Mouse (Mus musculus) c-Kit-positive CD71-positive TER-119-negative erythroid progenitor cells, embryonic 14.5 days (primary cell): ENCODE measurements around the gene Zfp558.
"Not testable (repeated sequence)": the region's sequence is repeated elsewhere in the genome, so short reads cannot be mapped to it uniquely, and the experiment has no call there.

Source experiments
- DNase-seq: peaks from one replicate; pipeline ENCODE4 v3.0.0-alpha.2; 2013; ENCODE audit warnings: low read depth

Gene Zfp558

DNA sequence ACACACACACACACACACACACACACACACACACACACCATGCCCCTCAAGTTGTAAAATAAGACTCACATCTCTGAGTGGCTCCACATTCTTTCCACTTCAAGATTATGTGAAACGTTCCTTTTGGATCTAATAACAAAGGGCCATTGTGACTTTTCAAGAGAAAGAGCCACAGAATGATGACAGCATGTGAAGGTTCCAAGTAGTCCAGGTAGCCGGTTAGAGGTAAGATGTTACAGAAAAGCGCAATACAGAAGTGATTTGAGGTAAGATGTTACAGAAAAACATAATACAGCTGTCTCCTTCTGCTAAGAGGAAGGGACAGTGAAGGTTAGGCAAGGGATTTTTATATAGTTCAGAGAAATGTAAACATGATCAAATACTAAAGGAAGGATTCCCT lies at the start of gene Zfp558, which contains the start of gene Mbd3l1:
Gene Zfp558 (minus strand): TSS at position 101 of the 400 bp plus-strand sequence.
Gene Mbd3l1 (plus strand): TSS at position 192 of the 400 bp plus-strand sequence.
- no peak for DNase-seq

DNA sequence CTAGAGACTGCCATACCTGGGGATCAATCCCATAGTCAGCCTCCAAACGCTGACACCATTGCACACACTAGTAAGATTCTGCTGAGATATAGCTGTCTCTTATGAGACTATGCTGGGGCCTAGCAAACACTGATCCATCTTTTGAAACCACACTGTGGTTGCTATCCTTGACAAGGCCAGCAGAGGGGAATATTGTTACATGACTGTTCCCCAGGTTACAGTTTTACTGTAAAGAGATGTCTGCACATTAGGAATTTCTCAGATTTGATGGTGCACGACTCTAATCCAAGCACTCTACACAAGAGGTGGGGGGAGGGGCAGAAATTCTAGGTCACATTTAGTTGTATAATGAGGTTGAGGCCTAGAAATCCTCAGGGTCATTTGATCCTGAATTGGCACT lies 30.0 kb upstream of the Zfp558 start:
- no peak for DNase-seq

DNA sequence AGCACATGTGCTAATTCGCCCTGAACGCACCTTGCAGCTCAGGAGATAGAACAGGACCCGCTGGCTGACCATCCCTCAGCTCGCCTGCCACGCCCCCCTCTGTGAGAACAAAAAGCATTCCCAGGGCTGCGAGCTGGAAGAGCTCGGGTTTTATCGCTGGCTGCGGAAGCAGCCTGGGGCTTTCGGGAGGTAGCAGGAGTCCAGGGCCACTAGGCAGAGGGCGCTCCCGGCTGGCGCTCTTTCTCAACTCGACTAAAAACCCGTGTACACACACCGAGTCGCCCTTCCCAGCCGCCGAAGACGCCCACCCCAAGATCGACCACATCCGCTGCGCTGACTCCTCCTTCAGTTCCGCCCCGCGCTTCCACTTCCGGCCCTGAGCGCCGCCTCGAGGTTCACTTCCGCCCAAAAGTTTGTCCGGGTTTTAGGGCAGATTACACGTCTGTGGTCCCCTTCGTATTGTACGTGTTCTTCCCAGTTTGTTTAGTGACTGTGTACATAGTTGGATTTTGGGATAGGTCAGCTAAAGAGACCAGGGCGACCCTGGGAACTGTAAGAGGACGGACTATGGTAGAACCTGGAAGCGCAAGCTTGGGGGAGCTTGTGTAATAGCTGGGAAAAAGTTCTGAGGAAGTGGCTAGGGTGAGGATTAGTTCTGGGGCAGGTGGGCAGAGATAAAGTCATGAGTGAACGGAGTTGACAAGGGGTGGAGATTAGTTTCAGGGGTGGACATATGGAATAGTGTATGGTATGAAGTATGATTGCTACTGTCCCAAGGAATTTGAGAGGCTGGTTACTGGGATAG lies 4.5 kb downstream of the Zfp558 start:
- DNase-seq, result peak; percentile 43

DNA sequence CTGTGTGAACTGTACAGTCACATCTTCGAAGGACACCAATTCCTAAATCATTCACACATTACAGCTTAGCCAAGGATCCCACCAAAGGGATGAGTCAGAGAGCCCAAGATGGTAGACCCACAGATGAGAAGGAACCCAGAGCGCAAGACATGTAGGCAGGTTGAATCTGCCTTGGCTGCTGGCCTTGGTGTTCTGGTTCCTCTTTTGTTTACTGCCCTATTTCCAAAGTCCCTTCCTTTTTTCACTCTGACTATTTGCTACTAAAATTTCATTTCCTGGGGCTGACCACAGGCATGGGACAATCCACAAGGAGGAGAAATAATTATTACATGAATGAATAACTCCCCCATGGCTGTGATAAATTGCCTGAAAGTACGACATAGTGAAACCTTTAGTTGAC lies 10.1 kb downstream of the Zfp558 start:
- DNase-seq, result no peak

DNA sequence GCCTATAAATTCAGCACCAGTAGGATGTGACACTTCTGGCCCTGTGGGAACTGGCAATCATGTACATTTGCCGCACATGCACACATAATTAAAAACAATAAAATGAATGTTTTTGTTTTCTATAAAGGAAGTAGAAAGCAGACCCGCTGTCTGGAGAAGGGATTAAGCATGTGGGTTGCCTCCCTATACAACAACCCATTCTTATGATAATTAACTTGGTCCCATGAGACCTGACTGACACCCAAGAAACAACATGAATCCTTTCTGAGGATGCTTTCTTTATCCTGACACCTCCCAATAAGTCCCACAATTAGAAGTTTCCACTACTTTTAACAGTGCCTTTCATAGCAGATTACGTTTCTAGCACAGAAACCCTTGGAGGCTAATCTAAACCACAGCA lies 10.7 kb downstream of the Zfp558 start:
- no peak for DNase-seq

DNA sequence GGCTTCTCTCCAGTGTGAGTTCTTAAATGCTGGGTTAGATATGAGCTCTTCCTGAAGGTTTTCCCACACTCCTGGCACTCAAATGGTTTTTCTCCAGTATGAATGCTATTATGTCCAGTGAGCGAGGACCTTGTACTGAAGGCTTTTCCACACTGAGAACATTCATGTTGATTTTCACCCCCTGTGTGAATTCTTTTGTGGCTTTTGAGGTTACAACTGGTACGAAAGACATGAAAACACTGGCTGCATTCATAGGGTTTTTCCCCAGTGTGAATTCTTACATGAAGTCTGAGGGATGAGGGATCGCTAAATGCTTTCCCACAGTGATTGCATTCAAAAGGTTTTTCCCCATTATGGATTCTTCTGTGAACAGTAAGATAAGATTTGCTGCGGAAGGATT lies 21.5 kb downstream of the Zfp558 start:
- no peak for DNase-seq

DNA sequence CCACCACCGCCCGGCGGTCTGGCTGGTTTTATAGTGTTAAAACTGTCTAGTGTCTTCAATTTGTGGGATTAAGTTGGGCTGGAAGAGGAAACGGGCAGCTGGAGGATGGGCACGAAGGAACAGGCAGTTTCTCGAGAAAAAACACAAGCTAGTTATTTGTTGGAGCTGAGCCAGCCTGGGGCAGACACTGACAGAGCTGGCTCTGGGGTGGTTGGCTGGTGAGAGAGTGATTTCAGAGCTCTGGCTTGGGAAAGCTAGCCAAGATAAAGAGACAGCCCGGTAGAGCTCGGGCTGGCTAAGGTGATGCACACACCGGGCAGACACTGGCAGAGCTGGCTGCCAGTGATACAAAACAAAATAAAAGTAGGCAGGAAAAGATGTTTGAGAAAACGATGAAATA lies 46.4 kb downstream of the Zfp558 start:
- no peak for DNase-seq

DNA sequence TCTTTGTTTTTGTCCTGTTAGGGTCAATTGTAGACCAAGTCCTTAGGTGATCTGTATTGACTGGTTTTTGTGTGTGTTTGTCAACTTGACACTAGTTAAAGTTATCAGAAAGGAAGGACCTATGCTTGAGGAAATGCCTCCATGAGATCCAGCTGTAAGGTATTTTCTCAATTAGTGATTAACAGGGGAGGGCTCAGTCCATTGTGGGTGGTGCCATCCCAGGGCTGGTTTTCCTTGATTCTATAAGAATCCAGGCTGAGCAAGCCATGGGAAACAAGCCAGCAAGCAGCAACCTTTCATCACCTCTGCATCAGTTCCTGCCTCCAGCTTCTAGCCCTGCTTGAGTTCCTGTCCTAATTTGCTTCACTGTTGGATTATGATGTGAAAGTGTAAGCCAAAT lies 47.7 kb downstream of the Zfp558 start, which contains the start of gene Mbd3l2:
Gene Mbd3l2 (plus strand): TSS at position 301 of the 400 bp plus-strand sequence.
- DNase-seq, result no peak

DNA sequence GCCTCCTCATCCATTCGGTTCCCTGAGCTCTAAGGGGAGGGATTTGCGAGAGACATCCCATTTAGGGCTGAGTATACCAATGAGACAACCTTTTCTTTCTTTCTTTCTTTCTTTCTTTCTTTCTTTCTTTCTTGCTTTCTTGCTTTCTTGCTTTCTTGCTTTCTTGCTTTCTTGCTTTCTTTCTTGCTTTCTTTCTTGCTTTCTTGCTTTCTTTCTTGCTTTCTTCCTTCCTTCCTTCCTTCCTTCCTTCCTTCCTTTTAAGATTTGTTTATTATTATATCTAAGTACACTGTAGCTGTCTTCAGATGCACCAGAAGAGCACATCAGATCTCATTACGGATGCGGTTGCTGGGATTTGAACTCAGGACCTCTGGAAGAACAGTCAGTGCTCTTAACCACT lies 65.7 kb downstream of the Zfp558 start:
- DNase-seq, result not testable (repeated sequence)
